Mouse (Mus musculus): ENCODE results near the gene Ccin.

- no peak for TF ChIP-seq GATA1 (IDR thresholded peaks at IDR 0.05; ENCODE audit: low read length)
- TF ChIP-seq TAL1 (IDR thresholded peaks at IDR 0.05; ENCODE audit: low read length) = no peak
Measured at GRCm38 (mm10) chr4:43936749-43937674, 46.3 kb upstream of the Ccin start.
